Mouse (Mus musculus): Measurements from ENCODE around the gene Unc93a.
"Not testable (repeated sequence)": the region's sequence is repeated elsewhere in the genome, so short reads cannot be mapped to it uniquely, and the experiment has no call there.

DNA sequence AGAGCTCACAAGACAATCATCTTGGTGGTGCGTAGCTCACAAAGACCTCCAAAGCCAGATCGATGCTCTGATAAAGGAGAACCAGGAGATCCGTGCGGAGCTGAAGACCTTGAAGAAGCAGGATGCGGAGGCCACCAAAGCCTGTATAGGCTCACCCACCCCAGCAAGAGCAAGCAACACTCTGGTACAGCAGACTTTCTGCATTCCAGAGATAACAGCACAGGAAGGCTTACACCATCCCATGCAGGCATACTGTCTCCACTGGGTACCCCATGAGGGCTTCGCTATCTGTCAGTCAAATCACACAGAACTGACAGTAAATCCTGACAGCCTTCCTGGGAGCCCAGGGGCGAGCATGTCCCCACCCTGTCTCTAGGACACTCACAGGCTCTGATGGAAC, 68.7 kb downstream of the Unc93a start:
- TF ChIP-seq MAX (IDR thresholded peaks at IDR 0.05; ENCODE audit: low read length); CTCF (conservative IDR thresholded peaks at IDR 0.05 in 1 of 2, IDR thresholded peaks at IDR 0.05 in 1 of 2; ENCODE audit: low read depth in 2 of 2, low read length in 2 of 2); POLR2A (IDR thresholded peaks at IDR 0.05; ENCODE audit: low read depth, low read length); SIN3A (IDR thresholded peaks at IDR 0.05; ENCODE audit: low read length); GABPA (IDR thresholded peaks at IDR 0.05; ENCODE audit: insufficient replicate concordance, low read depth, low read length); TBP (conservative IDR thresholded peaks at IDR 0.05; ENCODE audit: low read depth, low read length); USF2 (conservative IDR thresholded peaks at IDR 0.05; ENCODE audit: low read depth, low read length); JUN (IDR thresholded peaks at IDR 0.05; ENCODE audit: insufficient read depth, low read depth, low read length); MXI1 (IDR thresholded peaks at IDR 0.05; ENCODE audit: low read depth, low read length); ZC3H11A (IDR thresholded peaks at IDR 0.05; ENCODE audit: low read depth, low read length); E2F4 (IDR thresholded peaks at IDR 0.05; ENCODE audit: insufficient replicate concordance, low read depth, low read length); ELF1 (IDR thresholded peaks at IDR 0.05; ENCODE audit: low read depth, low read length); HCFC1 (IDR thresholded peaks at IDR 0.05; ENCODE audit: low read depth, low read length); RAD21 (IDR thresholded peaks at IDR 0.05; ENCODE audit: low read depth, low read length): not testable (repeated sequence)
